Mouse (Mus musculus): ENCODE results near the gene Kifc1.

Gene Kifc1

GRCm38 (mm10) chr17:33890533-33891059 is at the start of gene Kifc1:
Kifc1 (minus strand) TSS chr17:33890661.
- DNase-seq (ENCODE audit: low spot score in 2 of 2): peak; percentile 100

DNA sequence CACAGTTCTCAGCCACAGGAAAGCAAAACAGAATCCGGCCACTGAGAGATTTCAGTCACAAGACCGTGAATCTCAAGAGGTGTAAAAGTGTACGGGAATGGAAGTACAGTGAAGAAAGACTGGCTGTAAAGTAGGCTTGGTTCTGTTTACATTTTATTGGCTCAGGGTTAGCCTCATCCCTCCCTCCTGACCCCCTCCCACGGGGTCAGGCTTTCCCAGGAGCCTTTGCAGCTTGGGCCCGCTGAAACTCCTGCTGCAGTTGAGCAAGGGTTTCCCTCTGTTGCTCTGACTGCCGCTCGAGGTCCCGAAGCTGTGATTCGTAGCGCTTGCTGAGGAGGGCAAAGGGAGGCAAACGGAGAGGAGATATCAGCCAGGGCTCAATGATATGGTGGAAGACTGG is 48.3 kb upstream of the Kifc1 start:
- DNase-seq (ENCODE audit: low spot score in 2 of 2): no peak

GRCm38 (mm10) chr17:33936993-33937392 is 46.5 kb upstream of the Kifc1 start:
- no peak for DNase-seq (ENCODE audit: low spot score in 2 of 2)

GRCm38 (mm10) chr17:33935422-33936055 is 45.1 kb upstream of the Kifc1 start:
- no peak for DNase-seq (ENCODE audit: low spot score in 2 of 2)

- DNase-seq (ENCODE audit: low spot score in 2 of 2): peak in 1 of 2 experiments; percentile 41
Measured at GRCm38 (mm10) chr17:33932970-33933369, 42.5 kb upstream of the Kifc1 start.

DNA sequence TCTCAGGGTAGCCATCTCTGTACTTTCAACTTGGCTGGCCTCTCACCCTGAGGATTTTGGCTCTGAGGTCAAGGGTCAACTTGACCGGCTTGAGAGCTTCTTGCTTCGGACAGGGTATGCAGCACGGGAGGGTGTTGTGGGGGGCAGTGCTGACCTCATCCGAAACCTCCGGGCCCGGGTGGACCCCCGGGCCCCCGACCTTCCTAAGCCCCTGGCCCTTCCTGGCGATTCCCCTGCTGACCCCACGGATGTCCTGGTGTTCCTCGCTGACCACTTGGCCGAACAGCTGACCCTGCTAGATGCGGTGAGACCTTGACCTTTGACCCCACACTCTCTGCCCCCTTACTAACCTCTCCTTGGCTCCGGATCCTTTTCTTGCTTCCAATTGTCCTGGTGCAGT is 42.0 kb upstream of the Kifc1 start:
- DNase-seq (ENCODE audit: low spot score in 2 of 2): peak in 1 of 2 experiments; percentile 45

GRCm38 (mm10) chr17:33931947-33932346 is 41.5 kb upstream of the Kifc1 start:
- peak in 1 of 2 experiments; percentile 38 for DNase-seq (ENCODE audit: low spot score in 2 of 2)

GRCm38 (mm10) chr17:33931159-33931866 is 40.9 kb upstream of the Kifc1 start:
- DNase-seq (ENCODE audit: low spot score in 2 of 2): peak in 1 of 2 experiments; percentile 58

DNA sequence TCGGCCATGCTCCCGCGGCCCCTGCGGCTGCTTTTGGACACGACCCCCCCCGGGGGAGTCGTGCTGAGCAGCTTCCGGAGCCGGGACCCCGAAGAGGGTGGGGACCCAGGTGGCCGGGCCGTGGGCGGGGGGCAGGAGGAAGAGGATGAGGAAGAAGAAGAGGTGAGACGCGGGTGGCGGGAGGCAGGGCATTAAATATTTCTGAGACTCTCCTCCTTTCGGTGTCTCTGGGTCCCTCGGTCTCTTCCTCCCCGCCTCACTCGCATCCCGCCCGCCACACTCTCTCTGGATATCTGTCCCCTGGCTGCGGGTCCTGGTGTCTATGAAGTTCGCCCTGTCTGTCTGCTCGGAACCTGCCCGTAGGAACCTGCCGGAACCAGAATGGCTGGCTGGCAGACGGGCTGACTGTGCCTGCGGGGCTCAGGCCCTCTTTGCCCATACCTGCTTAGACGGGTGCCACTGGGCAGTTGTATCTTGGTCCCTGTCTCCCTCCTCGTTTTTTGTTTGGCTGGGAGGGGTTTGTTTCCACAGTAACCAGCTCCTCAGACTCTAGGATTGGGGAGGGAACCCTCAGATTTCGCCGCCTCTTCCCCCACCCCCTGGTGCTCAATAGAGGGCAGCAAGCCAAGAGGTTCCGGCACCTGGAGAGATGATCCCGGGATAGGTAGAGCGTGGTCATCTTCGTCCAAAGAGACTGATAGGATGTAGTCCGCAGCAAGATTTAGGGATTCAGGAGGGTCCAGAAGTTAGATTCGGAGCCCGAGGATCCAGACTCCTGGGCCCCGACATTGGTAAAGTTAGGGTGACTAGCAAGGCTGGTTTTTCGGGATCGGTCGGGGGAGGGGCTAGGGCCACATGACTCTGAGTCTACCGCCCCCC is 40.1 kb upstream of the Kifc1 start:
- peak; percentile 78 to 79 for DNase-seq (ENCODE audit: low spot score in 2 of 2)

- peak; percentile 95 to 96 for DNase-seq (ENCODE audit: low spot score in 2 of 2)
Measured at GRCm38 (mm10) chr17:33929371-33930279, 39.2 kb upstream of the Kifc1 start, which contains the start of gene Rgl2. Rgl2 (plus strand) TSS chr17:33929543.

DNA sequence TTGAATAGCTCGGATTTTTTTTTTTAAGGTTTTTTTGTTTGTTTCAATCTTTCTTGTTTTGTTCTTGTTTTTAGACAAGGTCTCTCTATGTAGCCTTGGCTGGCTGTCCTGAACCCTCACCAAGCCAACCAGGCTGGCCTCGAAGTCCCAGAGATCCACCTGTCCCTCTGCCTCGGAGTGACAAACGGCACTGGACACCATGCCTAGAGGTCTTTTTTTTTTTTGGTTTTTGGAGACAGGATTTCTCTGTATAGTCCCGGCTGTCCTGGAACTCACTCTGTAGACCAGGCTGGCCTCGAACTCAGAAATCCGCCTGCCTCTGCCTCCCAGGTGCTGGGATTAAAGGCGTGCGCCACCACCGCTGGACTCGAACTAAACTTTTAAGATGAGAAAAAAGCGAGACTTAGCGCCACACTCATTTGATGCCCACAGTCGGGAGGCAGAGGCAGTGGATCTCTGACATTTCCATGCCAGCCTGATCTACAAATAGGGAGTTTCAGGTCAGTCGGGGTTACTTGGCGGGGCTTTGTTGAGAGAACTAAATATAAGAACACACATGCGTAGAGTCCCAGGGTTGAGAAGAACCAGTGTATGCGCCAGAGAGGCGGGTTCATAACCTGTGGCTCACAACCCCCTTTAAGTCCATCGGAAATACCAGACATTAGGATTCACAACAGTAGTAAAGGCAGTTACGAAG is 37.9 kb upstream of the Kifc1 start:
- no peak for DNase-seq (ENCODE audit: low spot score in 2 of 2)

DNA sequence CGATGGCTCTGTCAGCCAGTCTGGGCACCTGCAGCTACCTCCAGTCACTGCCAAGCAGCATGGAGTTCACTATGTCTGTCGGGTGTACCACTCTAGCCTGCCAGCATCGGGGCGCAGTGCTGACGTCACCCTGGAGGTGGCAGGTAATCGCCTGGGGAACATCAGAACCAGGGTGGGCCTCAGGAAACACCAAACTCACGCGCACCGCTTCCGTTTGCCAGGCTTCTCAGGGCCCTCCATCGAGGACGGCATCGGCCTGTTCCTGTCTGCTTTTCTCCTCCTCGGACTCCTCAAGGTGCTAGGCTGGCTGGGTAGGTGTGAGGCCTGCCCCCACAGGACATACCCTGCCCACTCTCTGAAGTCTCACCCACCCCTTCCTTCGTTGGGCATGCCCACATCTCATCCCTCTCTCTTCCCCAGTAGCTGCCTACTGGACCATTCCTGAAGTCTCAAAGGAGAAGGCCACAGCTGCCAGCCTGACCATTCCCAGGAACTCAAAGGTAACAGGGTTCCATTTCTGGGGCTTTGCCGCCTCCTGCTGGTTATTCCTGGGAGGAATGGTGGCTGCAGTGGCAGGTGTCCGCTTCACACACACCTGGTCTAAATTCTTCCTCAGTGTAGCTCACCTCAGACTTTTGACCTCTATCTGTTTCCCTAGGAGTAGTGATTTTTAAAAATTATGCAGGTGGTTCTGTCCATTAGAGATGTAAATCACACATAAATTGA is 35.9 kb upstream of the Kifc1 start:
- DNase-seq (ENCODE audit: low spot score in 2 of 2): no peak

GRCm38 (mm10) chr17:33925406-33926116 is 35.1 kb upstream of the Kifc1 start:
- no peak for DNase-seq (ENCODE audit: low spot score in 2 of 2)

GRCm38 (mm10) chr17:33924577-33925283 is 34.3 kb upstream of the Kifc1 start:
- DNase-seq (ENCODE audit: low spot score in 2 of 2): no peak

- DNase-seq (ENCODE audit: low spot score in 2 of 2): no peak
Measured at GRCm38 (mm10) chr17:33921361-33921760, 30.9 kb upstream of the Kifc1 start.

- DNase-seq (ENCODE audit: low spot score in 2 of 2): peak; percentile 88 to 92
Measured at GRCm38 (mm10) chr17:33920282-33921097, 30.0 kb upstream of the Kifc1 start.

Measured in right cerebral cortex, postnatal 10 days (tissue).